Mouse (Mus musculus) liver, embryonic 16.5 days (tissue): Measurements from ENCODE around the gene Rps25. TPM values are rescaled to one million over a fixed set of nuclear protein-coding genes. Genes with fewer than 3 reads are reported as not detected.
"Not testable (repeated sequence)": the region's sequence is repeated elsewhere in the genome, so short reads cannot be mapped to it uniquely, and the experiment has no call there.

ENCODE experiments used
- ATAC-seq: fragments of 200-750 bp; cut with Nextera tagmentation; 2 replicates; pipeline ENCODE4 v1.8.0; 2017; ENCODE audit warnings: low read depth, mild to moderate bottlenecking, moderate number of reproducible peaks, moderate library complexity
- H3K27ac ChIP-seq: fragments of 300-500 bp; sonication (generic); 2 replicates; pipeline ENCODE4 v1.5.1; 2014; ENCODE audit warnings: mild to moderate bottlenecking, low read length
- H3K27me3 ChIP-seq: fragments of 300-500 bp; sonication (generic); 2 replicates; pipeline ENCODE4 v1.6.1; 2014; ENCODE audit warnings: low read depth, low read length, mixed read lengths; ENCODE audit not compliant: control insufficient read depth, insufficient read depth
- H3K36me3 ChIP-seq: fragments of 300-500 bp; sonication (generic); 2 replicates; pipeline ENCODE4 v1.6.1; 2014; ENCODE audit warnings: mild to moderate bottlenecking; ENCODE audit not compliant: control insufficient read depth, insufficient read depth
- H3K4me1 ChIP-seq: fragments of 300-500 bp; sonication (generic); 2 replicates; pipeline ENCODE4 v1.6.1; 2014; ENCODE audit warnings: low read depth, low read length, mixed read lengths; ENCODE audit not compliant: control insufficient read depth
- H3K4me2 ChIP-seq: fragments of 300-500 bp; sonication (generic); 2 replicates; pipeline ENCODE4 v1.6.1; 2014; ENCODE audit warnings: low read depth, low read length, mixed read lengths
- H3K4me3 ChIP-seq: fragments of 300-500 bp; sonication (generic); 2 replicates; pipeline ENCODE4 v1.5.1; 2014; ENCODE audit warnings: low read depth, mild to moderate bottlenecking, low read length
- H3K9ac ChIP-seq: fragments of 300-500 bp; sonication (generic); 2 replicates; pipeline ENCODE4 v1.6.1; 2014; ENCODE audit warnings: low read depth, low read length
- H3K9me3 ChIP-seq: fragments of 300-500 bp; sonication (generic); replicated peaks from 2 replicates; pipeline ENCODE4 v1.6.1; 2016; ENCODE audit warnings: low read length; ENCODE audit not compliant: control insufficient read depth
- WGBS: fragments of 180-500 bp; shearing (Covaris S2); extraction: QIAGEN DNeasy Blood & Tissue Kit; methylation state at CpG from one replicate; pipeline ENCODE4 v1.1.7; 2014; ENCODE audit not compliant: insufficient replicate concordance; 5-methylcytosine and 5-hydroxymethylcytosine counted together
- polyA plus RNA-seq: library from polyadenylated mRNA; unstranded; fragments of >200 nt; fragmentation: Nextera tagmentation; extraction: Ambion mirVana; gene quantifications from 2 replicates; pipeline ENCODE4 v1.2.1, GENCODE M21; 2015

The Rps25 gene
- polyA plus RNA-seq, 1 experiment from 2014 or later = 791 TPM

- H3K4me2 ChIP-seq = peak overlapping the region; percentile 96
- H3K36me3 ChIP-seq = peaks cover 21% of the 10 kb centered on the region
- WGBS = 39% methylated on average over 4 of the region's 4 CpGs
- ATAC-seq = no peak
- peaks cover 25% of the 10 kb centered on the region for H3K4me1 ChIP-seq
- peak overlapping the region; percentile 90 for H3K9ac ChIP-seq
- H3K4me3 ChIP-seq = peak overlapping the region; percentile 85
- peak overlapping the region; percentile 76 for H3K27ac ChIP-seq
- H3K27me3 ChIP-seq = no peaks in the 10 kb centered on the region
- no peaks in the 10 kb centered on the region for H3K9me3 ChIP-seq
These were observed 8.9 kb upstream of the Rps25 start for GRCm38 (mm10) chr9:44398087-44398486.

GRCm38 (mm10) chr9:44398551-44398950 lies 8.4 kb upstream of the Rps25 start:
- peaks cover 25% of the 10 kb centered on the region for H3K4me1 ChIP-seq
- peak overlapping the region; percentile 96 for H3K4me2 ChIP-seq
- no peaks in the 10 kb centered on the region for H3K27me3 ChIP-seq
- H3K9me3 ChIP-seq = no peaks in the 10 kb centered on the region
- peak overlapping the region; percentile 76 for H3K27ac ChIP-seq
- H3K36me3 ChIP-seq = peaks cover 23% of the 10 kb centered on the region
- peak overlapping the region; percentile 85 for H3K4me3 ChIP-seq
- peak overlapping the region; percentile 50 for H3K9ac ChIP-seq
- 81% methylated on average over 9 of the region's 9 CpGs for WGBS
- ATAC-seq = no peak

DNA sequence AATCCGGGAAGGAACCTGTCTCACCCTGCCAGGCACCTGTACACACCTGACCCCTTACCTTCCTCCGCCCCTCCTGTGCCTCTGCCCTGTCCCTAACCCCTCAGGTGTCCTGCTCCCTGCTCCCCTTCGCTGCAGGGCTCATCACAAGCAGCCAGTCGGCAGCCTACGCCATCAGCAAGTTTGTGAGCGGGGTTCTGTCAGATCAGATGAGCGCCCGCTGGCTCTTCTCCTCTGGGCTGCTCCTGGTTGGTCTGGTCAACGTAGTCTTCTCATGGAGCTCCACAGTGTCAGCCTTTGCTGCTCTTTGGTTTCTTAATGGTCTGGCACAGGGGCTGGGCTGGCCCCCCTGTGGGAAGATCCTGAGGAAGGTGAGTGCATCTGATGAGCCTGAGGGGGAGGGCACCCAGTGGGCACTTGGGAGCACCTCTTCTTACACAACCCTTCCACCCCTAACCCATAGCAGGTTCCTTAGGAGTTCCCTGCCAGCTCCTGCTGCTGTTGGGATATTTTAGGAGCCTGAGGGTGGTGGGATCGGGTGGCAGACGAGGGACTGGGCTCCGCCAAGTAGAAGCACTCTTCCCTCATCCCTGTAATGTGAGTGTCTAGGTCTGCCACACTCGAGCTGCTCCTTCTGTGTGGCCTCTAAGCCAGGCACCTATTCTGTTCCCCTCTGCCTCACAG lies 7.7 kb upstream of the Rps25 start:
- WGBS = 82% methylated on average over 13 of the region's 13 CpGs
- Histone ChIP-seq H3K9me3 (no peaks in the 10 kb centered on the region), H3K4me1 (peaks cover 25% of the 10 kb centered on the region), H3K4me3 (peak overlapping the region; percentile 85), H3K4me2 (peak overlapping the region; percentile 96), H3K27me3 (no peaks in the 10 kb centered on the region), H3K27ac (no peak overlapping the region), H3K9ac (peak overlapping the region; percentile 50; the same call in 1 of the 2 replicates), H3K36me3 (peaks cover 27% of the 10 kb centered on the region)
- ATAC-seq = no peak

- Histone ChIP-seq H3K9ac (no peak overlapping the region), H3K4me2 (peak overlapping the region; percentile 96), H3K36me3 (peaks cover 27% of the 10 kb centered on the region), H3K27ac (no peak overlapping the region), H3K27me3 (no peaks in the 10 kb centered on the region), H3K4me3 (no peak overlapping the region), H3K9me3 (no peaks in the 10 kb centered on the region), H3K4me1 (peaks cover 25% of the 10 kb centered on the region)
- ATAC-seq = no peak
- 78% methylated on average over 6 of the region's 6 CpGs for WGBS
These were observed 7.2 kb upstream of the Rps25 start for GRCm38 (mm10) chr9:44399795-44400114.

GRCm38 (mm10) chr9:44401081-44401480 lies 5.9 kb upstream of the Rps25 start:
- Histone ChIP-seq H3K4me3 (no peak overlapping the region), H3K9me3 (no peaks in the 10 kb centered on the region), H3K27me3 (no peaks in the 10 kb centered on the region), H3K9ac (no peak overlapping the region), H3K4me1 (peaks cover 28% of the 10 kb centered on the region), H3K27ac (peak overlapping the region; percentile 70), H3K4me2 (no peak overlapping the region), H3K36me3 (peaks cover 27% of the 10 kb centered on the region)
- WGBS = 64% methylated on average over 4 of the region's 4 CpGs
- no peak for ATAC-seq

DNA sequence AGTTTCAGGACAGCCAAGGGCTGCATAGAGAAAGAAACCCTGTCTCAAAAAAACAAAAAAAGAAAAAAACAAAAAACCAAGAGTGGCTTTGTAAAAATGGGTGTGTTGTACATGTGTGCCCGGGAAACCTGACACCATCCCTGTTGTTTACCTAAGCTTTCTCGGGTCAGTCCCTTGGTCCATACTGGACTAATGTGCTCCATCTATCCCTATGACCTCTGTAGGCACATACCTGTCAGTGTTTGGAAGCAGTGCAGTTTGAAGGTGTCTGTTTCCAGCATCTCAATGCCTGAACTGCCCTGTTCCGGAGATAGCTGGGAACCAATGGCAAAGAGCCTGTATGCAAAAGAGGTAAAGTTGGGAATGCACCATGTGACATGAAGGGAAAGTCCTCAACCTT lies 1.9 kb upstream of the Rps25 start:
- no peaks in the 10 kb centered on the region for H3K27me3 ChIP-seq
- H3K27ac ChIP-seq = no peak overlapping the region
- peaks cover 21% of the 10 kb centered on the region for H3K4me1 ChIP-seq
- H3K36me3 ChIP-seq = peaks cover 35% of the 10 kb centered on the region
- no peaks in the 10 kb centered on the region for H3K9me3 ChIP-seq
- H3K9ac ChIP-seq = no peak overlapping the region
- no peak overlapping the region for H3K4me2 ChIP-seq
- no peak for ATAC-seq
- 79% methylated on average over 3 of the region's 3 CpGs for WGBS
- no peak overlapping the region for H3K4me3 ChIP-seq

- Histone ChIP-seq H3K9ac (peak overlapping the region; percentile 55), H3K27ac (peak overlapping the region; percentile 92), H3K27me3 (no peaks in the 10 kb centered on the region), H3K36me3 (peaks cover 33% of the 10 kb centered on the region), H3K4me1 (peaks cover 36% of the 10 kb centered on the region), H3K4me2 (peak overlapping the region; percentile 86), H3K9me3 (no peaks in the 10 kb centered on the region), H3K4me3 (peak overlapping the region; percentile 95)
- WGBS = under 1% methylated on average over 24 of the region's 24 CpGs
- ATAC-seq = no peak
These were observed 786 bp downstream of the Rps25 start for GRCm38 (mm10) chr9:44407752-44408097.

DNA sequence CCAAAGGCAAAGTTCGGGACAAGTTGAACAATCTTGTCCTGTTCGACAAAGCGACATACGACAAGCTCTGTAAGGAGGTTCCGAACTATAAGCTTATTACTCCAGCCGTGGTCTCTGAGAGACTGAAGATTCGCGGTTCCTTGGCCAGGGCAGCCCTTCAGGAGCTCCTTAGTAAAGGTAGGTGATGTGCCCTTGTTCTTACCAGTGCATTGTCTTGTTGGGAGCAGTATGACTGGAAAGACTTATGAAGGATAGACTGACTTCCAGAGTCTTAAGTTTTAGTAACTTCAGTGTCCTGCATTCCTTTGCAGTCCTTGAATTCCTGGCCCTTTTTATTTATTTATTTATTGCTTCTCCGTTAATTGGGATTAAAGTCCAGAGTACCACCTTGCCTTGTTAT lies 1.8 kb downstream of the Rps25 start:
- WGBS = 50% methylated on average over 9 of the region's 9 CpGs
- H3K27me3 ChIP-seq, ATAC-seq, H3K9me3 ChIP-seq, H3K27ac ChIP-seq: not testable (repeated sequence)
- Histone ChIP-seq H3K4me1 (peaks cover 36% of the 10 kb centered on the region), H3K4me3 (peak overlapping the region; percentile 95), H3K4me2 (peak overlapping the region; percentile 86), H3K36me3 (peaks cover 37% of the 10 kb centered on the region), H3K9ac (peak overlapping the region; percentile 55)

- H3K27ac ChIP-seq = no peak overlapping the region
These were observed 3.9 kb downstream of the Rps25 start for GRCm38 (mm10) chr9:44410647-44411336.

More at GRCm38 (mm10) chr9:44410647-44411336, 3.9 kb downstream of the Rps25 start:
- peaks cover 40% of the 10 kb centered on the region for H3K36me3 ChIP-seq
- no peak overlapping the region for H3K4me3 ChIP-seq
- ATAC-seq = no peak
- H3K9ac ChIP-seq = no peak overlapping the region
- no peaks in the 10 kb centered on the region for H3K9me3 ChIP-seq
- H3K4me2 ChIP-seq = no peak overlapping the region
- H3K4me1 ChIP-seq = peaks cover 29% of the 10 kb centered on the region
- no peaks in the 10 kb centered on the region for H3K27me3 ChIP-seq
- WGBS = 73% methylated on average over 2 of the region's 2 CpGs
